ENCODE assay signal across 8 mouse cellular contexts in genomic region chr3:42110976-42111847, GRCm38 (mm10).
DNase-seq lines count a peak whose midpoint lies in the region; ATAC-seq and TF ChIP-seq lines count a peak whose summit lies in the region.

No protein-coding gene starts in this region.

- WGBS in embryonic facial prominence, embryonic 11.5 days, result 41% methylated on average over 13 of the region's 13 CpGs
- WGBS in heart, postnatal 0 days, result 42% methylated on average over 13 of the region's 13 CpGs
- 36% methylated on average over 13 of the region's 13 CpGs for WGBS in lung, embryonic 16.5 days

- peak; percentile 61 for TF ChIP-seq CTCF in heart, postnatal 0 days (IDR thresholded peaks at IDR 0.05; ENCODE audit: low read depth)

- no peak overlapping the region for H3K4me2 ChIP-seq in embryonic facial prominence, embryonic 11.5 days (ENCODE audit: low read depth, low read length)
- no peak overlapping the region; the same call in 1 of the 2 replicates for H3K4me2 ChIP-seq in heart, postnatal 0 days (ENCODE audit: low read depth, low read length)
- H3K4me2 ChIP-seq in lung, embryonic 16.5 days (ENCODE audit: low read depth, low read length), result no peak overlapping the region

- no peak overlapping the region for H3K9ac ChIP-seq in embryonic facial prominence, embryonic 11.5 days (replicated peaks; ENCODE audit: low read length)
- H3K9ac ChIP-seq in heart, postnatal 0 days (replicated peaks; ENCODE audit: low read depth, low read length), result no peak overlapping the region
- no peak overlapping the region for H3K9ac ChIP-seq in lung, embryonic 16.5 days (ENCODE audit: low read length)

- no peaks in the 10 kb centered on the region for H3K4me1 ChIP-seq in embryonic facial prominence, embryonic 11.5 days (ENCODE audit: control insufficient read depth, insufficient read depth, low read length)
- no peaks in the 10 kb centered on the region for H3K4me1 ChIP-seq in heart, postnatal 0 days (ENCODE audit: control insufficient read depth, insufficient read depth)
- no peaks in the 10 kb centered on the region for H3K4me1 ChIP-seq in lung, embryonic 16.5 days (replicated peaks; ENCODE audit: control insufficient read depth, insufficient read depth, low read length)

- ATAC-seq in embryonic facial prominence, embryonic 11.5 days (replicated peaks; ENCODE audit: insufficient number of reproducible peaks, low FRiP score, low TSS enrichment, low read depth), result 0 out of 2 replicates have a peak, but pooled peaks have one; percentile 56
- no peak for ATAC-seq in heart, postnatal 0 days (ENCODE audit: insufficient read depth, low read depth)
- peak; percentile 62; the same call in 1 of the 2 replicates for ATAC-seq in lung, embryonic 16.5 days (ENCODE audit: low read depth)

- no peak overlapping the region for H3K4me3 ChIP-seq in embryonic facial prominence, embryonic 11.5 days (ENCODE audit: low read depth, low read length)
- peak overlapping the region; percentile 21; the same call in 1 of the 2 replicates for H3K4me3 ChIP-seq in heart, postnatal 0 days (ENCODE audit: low read depth, low read length)
- no peak overlapping the region for H3K4me3 ChIP-seq in lung, embryonic 16.5 days (ENCODE audit: low read length)

- H3K36me3 ChIP-seq in embryonic facial prominence, embryonic 11.5 days (replicated peaks; ENCODE audit: control insufficient read depth, insufficient read depth, low read depth, low read length), result no peaks in the 10 kb centered on the region
- H3K36me3 ChIP-seq in heart, postnatal 0 days (replicated peaks; ENCODE audit: control insufficient read depth, insufficient read depth, low read length), result no peaks in the 10 kb centered on the region
- no peaks in the 10 kb centered on the region for H3K36me3 ChIP-seq in lung, embryonic 16.5 days (ENCODE audit: control insufficient read depth, insufficient read depth, low read length)

- peak; percentile 1 to 19 for DNase-seq in urinary bladder, adult 18-20 months (ENCODE audit: low spot score in 2 of 2)
- DNase-seq in urinary bladder, postnatal 10 days (ENCODE audit: low spot score), result no peak
- peak; percentile 72 for DNase-seq in embryonic facial prominence, embryonic 11.5 days (ENCODE audit: low spot score)
- DNase-seq in heart, postnatal 0 days (ENCODE audit: low spot score), result peak; percentile 20
- DNase-seq in layer of hippocampus, adult 18-20 months (ENCODE audit: low spot score in 2 of 2), result peak; percentile 56 to 83
- peak; percentile 80 for DNase-seq in right cerebral cortex, adult 18-20 months
- DNase-seq in thymus, postnatal 36 days, result no peak

- TF ChIP-seq EP300 in heart, postnatal 0 days (IDR thresholded peaks at IDR 0.05; ENCODE audit: low read depth), result no peak

- H3K9me3 ChIP-seq in embryonic facial prominence, embryonic 11.5 days (replicated peaks; ENCODE audit: control insufficient read depth, low read length), result no peaks in the 10 kb centered on the region
- no peaks in the 10 kb centered on the region for H3K9me3 ChIP-seq in heart, postnatal 0 days (replicated peaks; ENCODE audit: control insufficient read depth, low read length)
- H3K9me3 ChIP-seq in lung, embryonic 16.5 days (ENCODE audit: control insufficient read depth, low read length), result no peaks in the 10 kb centered on the region

- H3K27ac ChIP-seq in embryonic facial prominence, embryonic 11.5 days (replicated peaks; ENCODE audit: low read depth, low read length), result no peak overlapping the region
- H3K27ac ChIP-seq in heart, postnatal 0 days (ENCODE audit: low read depth), result no peak overlapping the region
- H3K27ac ChIP-seq in lung, embryonic 16.5 days (ENCODE audit: low read length), result no peak overlapping the region

- H3K27me3 ChIP-seq in embryonic facial prominence, embryonic 11.5 days (ENCODE audit: control insufficient read depth, insufficient read depth, low read length), result no peaks in the 10 kb centered on the region
- H3K27me3 ChIP-seq in heart, postnatal 0 days (ENCODE audit: control insufficient read depth, insufficient read depth, low read length), result no peaks in the 10 kb centered on the region
- no peaks in the 10 kb centered on the region for H3K27me3 ChIP-seq in lung, embryonic 16.5 days (ENCODE audit: control insufficient read depth, insufficient read depth, low read depth, low read length)

Comparison
In these comparisons a context has a peak if more than half of its experiments do, and no peak if none do; other contexts are left out.
1. DNase-seq: peak in urinary bladder, adult 18-20 months (2 of 2), embryonic facial prominence, embryonic 11.5 days (single experiment), heart, postnatal 0 days (single experiment), layer of hippocampus, adult 18-20 months (2 of 2) and right cerebral cortex, adult 18-20 months (single experiment); none in urinary bladder, postnatal 10 days (single experiment) and thymus, postnatal 36 days (0 of 2).